Mouse (Mus musculus): ENCODE results near the gene Cym.

Cym gene

GRCm38 (mm10) chr3:107162741-107163140 is 58.8 kb downstream of the Cym start:
- DNase-seq (ENCODE audit: low read depth), result no peak

All from NIH3T3 (cell line).